Mouse (Mus musculus): ENCODE measurements around the gene Olfr191. TPM values are rescaled to one million over a fixed set of nuclear protein-coding genes. Genes with fewer than 3 reads are reported as not detected.
"Not testable (repeated sequence)": the region's sequence is repeated elsewhere in the genome, so short reads cannot be mapped to it uniquely, and the experiment has no call there.

Olfr191 gene
- total RNA-seq (2021) = not detected

DNA sequence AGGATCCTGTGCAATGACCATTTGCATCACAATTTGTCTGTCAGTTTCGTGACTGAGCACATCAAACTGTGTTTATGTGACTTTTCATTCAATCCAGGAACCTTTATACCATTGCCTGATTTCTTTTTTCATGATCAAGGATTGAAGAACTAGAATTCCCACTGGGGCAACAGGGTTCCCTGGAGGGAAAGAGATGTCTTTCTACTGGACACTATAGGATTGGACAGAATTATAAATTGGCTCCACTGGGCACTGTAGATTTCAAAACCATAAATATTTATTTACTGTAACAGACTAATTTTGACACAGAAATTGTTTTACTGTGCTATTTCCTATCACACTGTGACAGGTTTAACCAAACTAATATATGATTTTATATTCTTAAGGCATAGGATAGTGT is at the start of gene Olfr191:
TSS of gene Olfr191 (minus strand) at position 101 of the 400 bp plus-strand sequence.
- DNase-seq = not testable (repeated sequence)

DNA sequence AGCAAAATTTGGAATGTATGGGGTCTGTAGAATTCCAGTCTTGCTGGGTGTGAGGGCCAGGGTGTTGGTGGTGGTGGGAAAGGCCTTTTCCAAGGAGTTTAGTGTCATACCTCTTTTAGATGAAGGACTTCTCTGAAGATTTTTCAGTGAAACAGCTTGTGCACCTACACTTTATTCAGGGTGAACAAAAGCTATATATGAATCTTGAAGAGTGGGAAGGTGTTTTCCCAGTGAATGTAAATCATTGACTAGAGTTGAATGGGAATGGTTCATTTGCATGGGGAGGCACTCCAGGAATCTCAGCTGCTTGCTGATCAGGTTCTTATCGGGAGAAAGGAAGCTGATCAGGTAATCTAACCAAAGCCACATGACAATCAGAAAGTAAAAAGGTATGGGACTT is 41.1 kb upstream of the Olfr191 start:
- DNase-seq = no peak

DNA sequence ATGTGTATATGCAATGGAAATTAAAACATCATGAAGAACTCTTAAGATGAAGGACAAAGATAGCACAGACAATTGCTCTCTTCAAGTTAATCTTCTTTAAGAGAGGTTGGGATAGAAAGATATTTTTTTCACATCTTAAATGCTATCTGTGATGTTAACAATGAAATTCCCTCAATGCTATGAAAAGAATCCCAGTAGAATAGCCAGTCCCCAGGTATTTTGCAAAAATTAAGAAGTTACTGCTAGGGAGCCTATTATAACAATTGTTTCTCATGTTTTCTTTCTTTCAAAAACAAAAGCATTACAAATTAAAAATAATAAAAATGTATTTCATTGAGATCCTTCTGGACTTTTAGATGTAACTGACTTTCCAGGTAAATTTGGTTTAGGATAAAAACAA is 31.3 kb upstream of the Olfr191 start, which contains the start of gene Olfr194:
TSS of gene Olfr194 (minus strand) at position 101 of the 400 bp plus-strand sequence.
- no peak for DNase-seq

DNA sequence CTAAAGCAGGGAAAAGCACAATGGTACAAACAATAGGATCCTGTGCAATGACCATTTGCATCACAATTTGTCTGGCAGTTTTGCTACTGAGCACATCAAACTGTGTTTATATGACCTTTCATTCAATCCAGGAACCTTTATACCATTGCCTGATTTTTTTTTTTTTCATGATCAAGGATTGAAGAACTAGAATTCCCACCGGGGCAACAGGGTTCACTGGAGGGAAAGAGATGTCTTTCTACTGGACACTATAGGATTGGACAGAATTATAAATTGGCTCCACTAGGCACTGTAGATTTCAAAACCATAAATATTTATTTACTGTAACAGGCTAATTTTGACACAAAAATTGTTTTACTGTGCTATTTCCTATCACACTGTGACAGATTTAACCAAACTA is 22.2 kb upstream of the Olfr191 start, which contains the start of gene Olfr193:
TSS of gene Olfr193 (minus strand) at position 101 of the 400 bp plus-strand sequence.
- no peak for DNase-seq

DNA sequence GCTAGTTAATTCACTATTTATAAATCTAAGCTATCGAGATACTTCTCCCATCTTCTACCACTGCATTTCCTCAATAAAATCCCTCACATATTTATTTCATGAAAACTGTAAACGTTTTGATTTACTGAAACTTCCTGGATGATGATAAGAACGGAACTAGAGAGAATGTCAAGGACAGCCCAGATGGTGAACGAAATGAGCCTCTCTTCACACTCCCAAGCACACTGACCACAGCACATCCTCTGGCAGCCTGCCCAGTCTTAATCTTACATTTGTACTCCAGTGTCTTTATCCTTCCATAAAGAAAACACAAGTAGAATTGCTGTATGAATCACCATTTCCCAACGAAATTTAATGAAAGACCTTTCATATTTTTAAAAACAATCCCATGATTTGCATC is 18.9 kb upstream of the Olfr191 start:
- not testable (repeated sequence) for DNase-seq

DNA sequence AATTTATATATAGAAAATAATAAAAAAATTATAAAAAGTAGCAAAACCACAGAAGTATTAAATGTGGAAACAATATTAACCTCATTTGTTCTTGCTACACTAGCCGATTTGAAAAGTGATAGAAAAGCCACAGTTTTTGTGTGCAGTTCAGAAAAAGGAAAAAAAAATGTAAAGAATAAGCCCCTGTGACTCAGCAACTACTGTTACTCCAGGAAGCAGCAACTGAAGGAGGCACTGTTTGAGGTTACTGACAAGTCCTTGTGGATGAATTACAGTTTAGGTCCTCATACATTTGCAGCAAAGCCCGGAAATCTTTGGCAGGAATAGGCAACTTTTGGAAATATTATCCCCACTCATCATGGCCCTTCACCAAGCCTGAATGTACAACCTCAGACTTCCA is 15.7 kb upstream of the Olfr191 start:
- DNase-seq = no peak

DNA sequence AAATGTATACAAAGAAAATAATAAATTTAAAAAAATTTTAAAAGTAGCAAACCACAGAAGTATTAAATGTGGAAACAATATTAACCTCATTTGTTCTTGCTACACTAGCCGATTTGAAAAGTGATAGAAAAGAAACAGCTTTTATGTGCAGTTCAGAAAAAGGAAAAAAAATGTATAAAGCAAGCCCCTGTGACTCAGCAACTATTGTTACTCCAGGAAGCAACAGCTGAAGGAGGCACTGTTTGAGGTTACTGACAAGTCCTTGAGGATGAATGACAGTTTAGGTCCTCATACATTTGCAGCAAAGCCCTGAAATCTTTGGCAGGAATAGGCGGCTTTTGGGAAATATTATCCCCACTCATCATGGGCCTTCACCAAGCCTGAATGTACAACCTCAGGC is 8.5 kb downstream of the Olfr191 start:
- DNase-seq = not testable (repeated sequence)

DNA sequence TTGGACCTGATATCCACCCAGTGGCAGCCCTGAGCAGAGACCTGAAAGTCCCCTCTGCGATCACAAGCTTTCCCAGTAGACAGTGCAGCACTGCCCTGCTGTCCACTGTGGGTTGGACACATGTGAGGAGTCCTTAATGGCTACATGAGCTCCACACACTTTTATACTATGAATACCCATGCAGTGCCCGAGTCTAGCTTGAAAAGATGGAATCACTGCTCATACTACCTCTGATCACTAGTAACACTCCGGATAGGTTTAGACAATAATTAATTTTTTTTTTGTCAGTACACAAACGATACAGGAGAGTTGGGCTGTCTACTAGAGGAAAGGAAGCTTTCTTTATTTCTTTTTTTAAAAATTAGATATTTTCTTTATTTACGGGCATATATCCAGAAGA is 11.7 kb downstream of the Olfr191 start, which contains the start of gene Olfr190:
TSS of gene Olfr190 (minus strand) at position 101 of the 400 bp plus-strand sequence.
- DNase-seq = no peak

DNA sequence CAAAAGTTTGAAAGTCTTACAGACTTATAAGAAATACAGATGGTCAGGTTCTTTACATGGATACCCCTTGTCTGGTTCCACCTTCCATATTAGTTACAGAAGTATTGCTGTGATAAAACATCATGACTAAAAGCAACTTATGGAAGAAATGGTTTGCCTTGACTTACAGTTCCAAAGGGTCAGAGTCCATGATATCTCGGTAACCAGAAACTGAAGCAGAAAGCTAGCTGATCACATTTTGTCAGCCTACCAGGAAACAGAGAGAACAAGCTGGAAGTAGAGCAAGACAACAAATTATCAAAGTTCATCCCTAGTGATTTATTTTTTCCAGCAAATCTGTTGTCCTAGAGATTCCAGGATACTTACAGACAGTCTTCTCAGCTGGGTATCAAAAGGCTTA is 16.1 kb downstream of the Olfr191 start:
- DNase-seq = no peak

DNA sequence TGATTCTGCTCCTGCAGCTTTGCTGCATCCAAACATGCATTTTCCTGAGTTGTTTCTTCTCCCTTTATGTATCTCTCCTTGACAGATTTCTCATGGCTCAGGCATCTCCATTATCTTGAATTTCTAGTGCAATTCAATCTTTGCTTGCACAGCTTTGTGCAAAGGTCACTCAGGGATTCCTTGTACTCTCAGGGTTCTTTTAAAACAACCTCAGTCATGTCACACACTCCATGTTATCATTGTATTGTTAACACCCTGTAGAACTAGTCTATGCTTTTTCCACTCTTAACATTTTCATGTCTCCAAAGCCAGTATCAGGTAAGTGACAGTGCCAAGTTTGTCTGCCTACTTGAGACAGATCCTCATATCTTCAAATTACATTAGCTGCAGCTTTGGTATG is 17.9 kb downstream of the Olfr191 start:
- DNase-seq = no peak

DNA sequence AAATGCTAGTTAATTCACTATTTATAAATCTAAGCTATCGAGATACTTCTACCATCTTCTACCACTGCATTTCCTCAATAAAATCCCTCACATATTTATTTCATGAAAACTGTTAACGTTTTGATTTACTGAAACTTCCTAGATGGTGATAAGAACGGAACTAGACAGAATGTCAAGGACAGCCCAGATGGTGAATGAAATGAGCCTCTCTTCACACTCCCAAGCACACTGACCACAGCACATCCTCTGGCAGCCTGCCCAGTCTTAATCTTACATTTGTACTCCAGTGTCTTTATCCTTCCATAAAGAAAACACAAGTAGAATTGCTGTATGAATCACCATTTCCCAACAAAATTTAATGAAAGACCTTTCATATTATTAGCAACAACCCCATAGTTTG is 27.2 kb downstream of the Olfr191 start:
- not testable (repeated sequence) for DNase-seq

DNA sequence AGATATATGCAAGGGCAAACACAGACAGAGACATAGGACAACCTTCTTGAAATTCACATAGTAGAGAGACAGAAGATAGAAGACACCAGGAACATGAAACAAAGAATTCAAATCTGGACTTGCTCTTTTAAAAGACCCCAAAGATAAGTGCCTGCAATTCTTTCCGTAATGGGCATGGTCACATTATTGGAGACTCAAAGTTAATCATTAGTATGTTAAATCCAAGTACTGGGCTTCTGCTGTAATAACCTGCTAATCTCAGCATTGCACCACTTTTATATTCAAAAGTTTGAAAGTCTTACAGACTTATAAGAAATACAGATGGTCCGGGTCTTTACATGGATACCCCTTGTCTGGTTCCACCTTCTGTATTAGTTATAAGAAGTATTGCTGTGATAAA is 40.3 kb downstream of the Olfr191 start:
- DNase-seq = not testable (repeated sequence)

DNA sequence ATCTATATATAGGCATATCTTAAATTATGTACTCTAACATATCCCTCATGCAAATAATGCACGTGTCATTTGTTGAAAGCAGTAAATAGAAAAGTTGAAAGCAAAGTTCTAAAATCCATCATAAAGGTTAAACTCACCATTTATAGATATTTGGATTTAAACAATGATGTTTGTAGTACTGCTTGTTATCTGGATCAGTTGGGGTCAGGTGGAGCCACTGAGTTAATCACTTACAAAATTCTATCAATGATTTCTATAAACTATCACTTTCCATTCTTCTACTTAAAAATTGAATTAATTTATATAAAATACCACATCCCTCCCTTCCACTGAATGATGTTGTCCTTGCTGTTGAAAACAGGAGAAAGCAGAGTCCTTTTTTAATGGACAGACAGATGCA is 40.8 kb downstream of the Olfr191 start:
- DNase-seq = no peak

DNA sequence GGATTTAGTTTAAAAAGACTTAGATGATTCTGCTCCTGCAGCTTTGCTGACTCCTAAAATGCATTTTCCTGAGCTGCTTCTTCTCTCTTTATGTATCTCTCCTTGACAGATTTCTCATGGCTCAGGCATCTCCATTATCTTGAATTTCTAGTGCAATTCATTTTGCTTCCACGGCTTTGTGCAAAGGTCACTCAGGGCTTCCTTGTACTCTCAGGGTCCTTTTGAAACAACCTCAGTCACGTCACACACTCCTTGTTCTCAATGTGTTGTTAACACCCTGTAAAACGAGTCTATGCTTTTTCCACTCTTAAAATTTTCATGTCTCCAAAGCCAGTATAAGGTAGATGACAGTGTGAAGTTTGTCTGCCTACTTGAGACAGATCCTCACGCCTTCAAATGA is 42.0 kb downstream of the Olfr191 start:
- no peak for DNase-seq

DNA sequence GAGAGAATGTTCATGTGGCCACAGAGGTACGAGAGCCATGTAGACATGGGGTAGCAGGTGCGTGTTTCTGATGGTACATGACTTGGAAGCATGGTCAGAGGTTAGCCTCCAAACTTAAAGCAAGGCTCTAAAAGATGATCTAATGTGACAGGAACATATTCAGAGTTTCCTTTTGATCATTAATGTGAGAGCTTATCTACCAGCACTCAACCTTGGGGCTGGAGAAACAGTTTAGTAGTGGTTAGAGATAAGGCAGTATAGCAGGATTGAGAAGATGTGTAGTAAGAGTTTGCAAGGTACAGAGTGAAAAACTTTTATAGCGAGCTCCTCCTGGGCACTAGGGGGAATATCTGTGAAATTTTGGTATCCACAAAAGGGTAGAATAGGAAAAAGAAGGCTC is 43.8 kb downstream of the Olfr191 start:
- no peak for DNase-seq

DNA sequence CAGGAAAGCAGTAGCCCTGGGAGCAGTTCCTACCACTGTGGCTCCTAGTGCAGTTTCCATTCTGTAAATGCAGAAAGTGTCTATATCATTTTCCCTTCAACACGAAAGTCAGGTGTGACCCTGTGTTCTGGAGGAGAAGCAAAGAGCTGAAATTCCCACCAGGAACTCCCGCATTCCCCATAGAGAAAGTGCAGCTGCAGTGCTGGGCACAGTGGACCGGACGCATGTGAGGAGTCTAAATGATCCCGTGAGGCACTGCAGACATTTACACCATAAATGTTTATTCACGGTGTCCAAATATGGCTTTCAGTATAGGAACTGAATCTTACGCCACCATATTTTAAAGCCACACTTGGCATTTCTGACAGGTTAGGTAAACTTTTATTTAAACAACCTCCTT is 49.9 kb downstream of the Olfr191 start, which contains the start of gene Olfr187:
TSS of gene Olfr187 (minus strand) at position 58 of the 400 bp plus-strand sequence.
- DNase-seq = no peak

Other genes starting within 250 kb of the Olfr191 start
- gene Olfr177, start 215.1 kb downstream of the Olfr191 start, total RNA-seq (2021) = not detected
- gene Olfr178, start 197.8 kb downstream of the Olfr191 start, total RNA-seq (2021) = not detected
- gene Olfr181, start 161.1 kb downstream of the Olfr191 start, total RNA-seq (2021) = not detected
- gene Olfr180, start 160.4 kb downstream of the Olfr191 start, total RNA-seq (2021) = not detected
- gene Olfr183, start 94.5 kb downstream of the Olfr191 start, total RNA-seq (2021) = not detected
- not detected for gene Olfr186, start 59.5 kb downstream of the Olfr191 start, total RNA-seq (2021)
- not detected for gene Olfr187, start 50.1 kb downstream of the Olfr191 start, total RNA-seq (2021)
- gene Olfr190, start 11.8 kb downstream of the Olfr191 start, total RNA-seq (2021) = not detected
- gene Olfr193, start 22.1 kb upstream of the Olfr191 start, total RNA-seq (2021) = not detected
- gene Olfr194, start 31.2 kb upstream of the Olfr191 start, total RNA-seq (2021) = not detected
- gene Olfr195, start 57.2 kb upstream of the Olfr191 start, total RNA-seq (2021) = not detected
- not detected for gene Olfr196, start 80.6 kb upstream of the Olfr191 start, total RNA-seq (2021)
- gene Olfr198, start 113.7 kb upstream of the Olfr191 start, total RNA-seq (2021) = not detected
- gene Olfr199, start 129.9 kb upstream of the Olfr191 start, total RNA-seq (2021) = not detected
- not detected for gene Olfr201, start 182.8 kb upstream of the Olfr191 start, total RNA-seq (2021)
- gene Olfr202, start 197.0 kb upstream of the Olfr191 start, total RNA-seq (2021) = not detected
- gene Olfr203, start 209.1 kb upstream of the Olfr191 start, total RNA-seq (2021) = not detected
- gene Olfr204, start 228.4 kb upstream of the Olfr191 start, total RNA-seq (2021) = under 1 TPM; 0.05 to 0.08 TPM
- gene Olfr205, start 241.3 kb upstream of the Olfr191 start, total RNA-seq (2021) = not detected

Data from layer of hippocampus, postnatal 36 days (tissue).